In the genomic region with DNA sequence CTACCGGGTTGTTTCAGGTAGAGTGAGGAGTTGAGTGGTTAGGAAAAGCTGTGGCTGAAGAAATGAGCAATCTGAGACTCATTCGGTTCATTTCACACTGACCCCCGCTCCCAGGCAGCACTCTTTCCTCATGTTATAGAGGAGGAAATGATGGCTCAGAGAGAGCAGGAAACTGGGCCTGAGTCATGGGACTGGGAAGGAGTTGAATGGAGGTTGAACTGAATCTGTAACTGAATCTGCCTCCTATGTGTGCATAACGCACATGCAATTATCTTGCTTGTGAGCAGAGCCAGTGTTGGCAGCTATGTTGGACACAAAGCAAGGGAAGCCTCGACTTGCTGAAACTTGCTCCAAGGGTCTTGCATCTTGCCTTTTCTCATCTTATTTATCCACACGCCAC, we compare ENCODE assay signal across 32 mouse cellular contexts.
"Had no signal": no experiment of that assay in that cellular context is flagged by ENCODE, and none has a peak within 500 bp of the region (broad histone marks: within the 10 kb centered on the region; RNA-seq: fewer than 3 reads in every experiment).

No protein-coding gene starts in this region.

- H3K4me2 ChIP-seq: heart, embryonic 15.5 days; hindbrain, embryonic 12.5 days; hindbrain, embryonic 13.5 days; hindbrain, embryonic 14.5 days; hindbrain, embryonic 15.5 days; intestine, embryonic 15.5 days; kidney, embryonic 15.5 days had no signal

- H3K36me3 ChIP-seq: heart, embryonic 15.5 days; hindbrain, embryonic 10.5 days; hindbrain, embryonic 12.5 days; hindbrain, embryonic 13.5 days; hindbrain, embryonic 15.5 days; intestine, embryonic 15.5 days; kidney, embryonic 15.5 days had no signal

- H3K4me1 ChIP-seq: heart, embryonic 15.5 days; hindbrain, embryonic 10.5 days; hindbrain, embryonic 12.5 days; hindbrain, embryonic 13.5 days; hindbrain, embryonic 15.5 days; intestine, embryonic 15.5 days; kidney, embryonic 15.5 days had no signal

- H3K9me3 ChIP-seq: heart, embryonic 15.5 days; hindbrain, embryonic 10.5 days; hindbrain, embryonic 12.5 days; hindbrain, embryonic 13.5 days; hindbrain, embryonic 15.5 days; intestine, embryonic 15.5 days; kidney, embryonic 15.5 days had no signal

- H3K9ac ChIP-seq: heart, embryonic 15.5 days; hindbrain, embryonic 12.5 days; hindbrain, embryonic 13.5 days; hindbrain, embryonic 14.5 days; hindbrain, embryonic 15.5 days; intestine, embryonic 15.5 days; kidney, embryonic 15.5 days had no signal

- ATAC-seq: hindbrain, embryonic 16.5 days; hindbrain, postnatal 0 days; inflammation-experienced regulatory T-cells, adult 6 months; intestine, embryonic 15.5 days; intestine, embryonic 16.5 days; intestine, postnatal 0 days had no signal

- H3K4me3 ChIP-seq: heart, embryonic 15.5 days; hindbrain, embryonic 10.5 days; hindbrain, embryonic 12.5 days; hindbrain, embryonic 13.5 days; hindbrain, embryonic 15.5 days; intestine, embryonic 15.5 days; kidney, embryonic 15.5 days; layer of hippocampus, adult 2 months; left cerebral cortex, adult 2 months had no signal

- H3K27me3 ChIP-seq: heart, embryonic 15.5 days; hindbrain, embryonic 15.5 days; intestine, embryonic 15.5 days; kidney, embryonic 15.5 days had no signal

- H3K27ac ChIP-seq: heart, embryonic 15.5 days; hindbrain, embryonic 10.5 days; hindbrain, embryonic 12.5 days; hindbrain, embryonic 13.5 days; hindbrain, embryonic 14.5 days; hindbrain, embryonic 15.5 days; hindbrain, postnatal 0 days; intestine, embryonic 15.5 days; kidney, embryonic 15.5 days; kidney, postnatal 0 days; layer of hippocampus, adult 2 months; left cerebral cortex, adult 2 months had no signal

- DNase-seq: heart, postnatal 10 days; heart, postnatal 14 days; heart, postnatal 36 days; heart, postnatal 4 days; kidney, adult 11 months; kidney, adult 18-20 months; kidney, adult 2 months; kidney, adult 8-10 months; kidney, adult 9 months; kidney, postnatal 10 days; kidney, postnatal 14 days; kidney, postnatal 25 days; kidney, postnatal 36 days; kidney, postnatal 4 days; layer of hippocampus, adult 9-11 months; layer of hippocampus, postnatal 36 days had no signal
